Mouse (Mus musculus) adrenal gland, postnatal 10 days (tissue): ENCODE measurements at regions not wholly inside any gene's neighbourhood (a gene's known extent, or its start where the extent isn't known, plus 50 kb on each side); places are given as distances from the start of the nearest gene placed in this dataset.

Source experiments
- DNase-seq: peaks from one replicate; pipeline ENCODE4 v3.0.0; 2021; ENCODE audit warnings: mixed read lengths

GRCm38 (mm10) chr3:104712711-104713110 is 68.1 kb upstream of the Ppm1j start:
- no peak for DNase-seq

DNA sequence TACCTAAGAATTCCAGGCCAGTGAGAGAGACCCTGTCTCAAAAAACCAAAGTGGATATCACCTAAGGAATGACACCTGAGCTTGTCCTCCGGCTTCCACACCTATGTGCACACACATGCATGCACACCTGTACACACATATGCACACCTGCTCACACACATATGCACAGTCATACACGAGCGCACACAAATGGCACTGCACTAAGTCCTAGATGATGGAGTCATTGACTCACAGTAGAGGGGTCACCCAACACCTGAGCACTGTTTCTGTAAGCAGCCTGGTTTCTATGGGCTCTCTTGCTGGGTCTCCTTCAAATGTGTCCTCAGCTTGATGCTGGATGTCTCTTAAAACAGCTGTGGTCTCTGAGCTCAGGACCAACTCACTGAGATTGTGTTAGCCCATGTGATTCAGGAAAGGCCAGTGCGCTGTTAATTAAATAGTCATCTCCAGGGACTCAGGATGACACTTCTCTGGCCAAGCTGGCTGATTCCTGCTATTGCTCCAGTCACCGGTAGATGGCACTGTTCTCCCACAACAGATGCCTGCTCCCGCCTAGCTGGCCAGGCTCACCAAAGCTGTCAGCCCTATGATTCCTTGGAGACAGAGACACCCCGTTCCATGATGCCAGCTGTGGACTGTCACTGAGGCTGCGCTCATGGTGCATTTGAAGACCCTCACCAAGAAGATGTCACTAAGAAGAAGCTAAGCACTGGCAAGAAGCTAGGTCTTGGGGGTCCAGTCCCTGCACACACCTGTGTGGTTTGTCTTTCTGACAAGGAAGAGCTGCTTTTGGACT is 66.8 kb upstream of the Ppm1j start:
- DNase-seq, result peak; percentile 79

GRCm38 (mm10) chr3:104714679-104715326 is 66.1 kb upstream of the Ppm1j start:
- DNase-seq, result peak; percentile 66
